Mouse (Mus musculus): ENCODE measurements at regions not wholly inside any gene's neighbourhood (a gene's known extent, or its start where the extent isn't known, plus 50 kb on each side); places are given as distances from the start of the nearest gene placed in this dataset.
A peak's percentile ranks its signal among the peaks of the same experiment; 100 is the strongest.

DNA sequence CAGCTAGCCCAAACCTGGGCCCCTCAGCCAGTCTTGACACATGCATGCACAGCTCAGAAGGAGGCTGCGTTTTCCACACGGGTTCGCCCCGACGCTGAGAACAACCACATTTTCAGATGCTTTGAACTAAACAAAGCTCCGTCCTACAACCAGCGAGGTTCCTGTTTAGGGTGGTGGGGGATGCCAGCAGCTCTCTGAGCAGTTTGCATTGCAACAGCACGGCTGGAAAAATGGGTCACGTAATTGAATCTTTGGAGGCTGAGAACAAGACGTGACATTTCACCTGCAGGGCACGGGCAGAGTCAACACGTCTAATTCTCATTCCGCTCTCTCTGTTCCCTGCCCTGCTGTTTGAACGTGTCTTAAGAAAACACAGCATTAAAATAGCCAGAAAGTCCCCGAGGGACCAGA is 119.2 kb downstream of the Syk start:
- DNase-seq (ENCODE audit: low spot score in 2 of 2): no peak

GRCm38 (mm10) chr13:52703401-52704164 is 120.6 kb downstream of the Syk start:
- DNase-seq (ENCODE audit: low spot score in 2 of 2): no peak

GRCm38 (mm10) chr13:52704673-52705072 is 121.7 kb downstream of the Syk start:
- no peak for DNase-seq (ENCODE audit: low spot score in 2 of 2)

DNA sequence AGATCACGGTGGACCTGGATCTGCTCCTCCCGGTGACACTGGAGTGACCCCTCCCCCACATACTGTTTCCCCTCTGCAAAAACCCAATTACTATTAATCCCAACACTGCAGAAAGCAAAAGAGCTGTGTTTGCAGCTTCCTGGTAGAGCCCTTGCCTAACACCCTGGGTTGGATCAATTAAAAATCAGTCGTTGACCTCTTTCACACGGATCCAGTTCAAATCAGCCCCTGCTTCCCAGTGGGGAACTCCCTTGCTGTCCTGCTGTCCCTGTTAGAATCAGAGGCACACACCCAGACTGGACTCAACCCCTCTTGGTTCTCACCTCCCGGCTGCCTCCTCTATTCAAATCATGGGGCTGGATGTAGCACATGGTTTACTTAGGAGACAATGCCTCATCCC is 126.6 kb downstream of the Syk start:
- no peak for DNase-seq (ENCODE audit: low spot score in 2 of 2)

DNA sequence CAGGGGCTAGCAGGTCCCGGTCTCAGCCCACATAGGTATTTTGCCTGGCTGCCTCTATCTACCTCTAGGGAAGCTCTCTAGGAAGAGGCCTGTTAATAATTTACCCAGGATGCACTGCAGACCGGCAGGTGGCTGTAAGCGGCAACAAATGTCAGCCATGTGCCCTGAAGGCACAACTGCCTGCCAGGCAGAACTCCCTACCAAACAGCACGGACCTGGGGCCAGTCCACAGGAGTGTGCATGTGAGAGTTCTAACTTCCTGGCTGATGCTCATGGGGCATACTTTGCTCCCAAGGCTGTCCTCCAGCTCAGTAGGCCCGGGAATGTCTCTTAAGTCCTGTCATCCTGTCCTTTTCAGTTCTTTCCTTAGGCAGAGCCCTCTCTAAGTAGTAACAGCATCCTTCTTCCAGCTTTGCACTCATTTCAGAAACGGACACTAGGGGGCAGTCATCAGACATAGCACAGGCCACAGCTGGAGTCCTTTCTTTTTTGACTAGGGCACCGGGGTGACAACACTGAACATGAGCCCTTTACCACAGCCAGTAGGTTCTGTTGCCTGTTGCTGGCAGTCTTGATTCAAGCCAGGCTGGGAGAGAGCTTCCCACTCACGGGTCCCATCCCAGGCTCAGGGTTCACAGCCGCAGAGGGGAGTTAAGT is 128.9 kb downstream of the Syk start:
- DNase-seq (ENCODE audit: low spot score in 2 of 2): peak; percentile 52 to 80

GRCm38 (mm10) chr13:52721463-52721862 is 138.5 kb downstream of the Syk start:
- DNase-seq (ENCODE audit: low spot score in 2 of 2): no peak

- DNase-seq (ENCODE audit: low spot score in 2 of 2): no peak
Measured at GRCm38 (mm10) chr13:52722718-52723117, 139.7 kb downstream of the Syk start.

DNA sequence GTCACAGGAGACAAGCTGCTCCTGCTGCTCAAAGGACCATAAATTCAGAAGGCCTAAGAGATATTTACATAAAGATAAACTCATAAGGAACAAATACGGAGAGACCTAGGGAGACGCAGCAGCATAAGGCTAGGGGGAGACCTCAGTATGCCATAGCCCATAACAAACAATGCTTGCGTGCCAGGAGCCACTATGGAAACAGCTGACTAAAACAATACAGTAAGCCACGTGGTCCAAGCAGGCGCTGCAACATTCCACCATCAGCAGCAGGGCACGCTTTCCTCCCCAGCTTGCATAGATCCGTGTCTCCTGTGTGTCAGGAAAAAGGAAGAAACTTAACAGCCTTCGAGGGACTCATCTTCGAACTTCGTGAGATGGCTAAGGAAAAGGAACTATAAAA is 143.1 kb downstream of the Syk start:
- no peak for DNase-seq (ENCODE audit: low spot score in 2 of 2)

- no peak for DNase-seq (ENCODE audit: low spot score in 2 of 2)
Measured at GRCm38 (mm10) chr13:52726525-52726924, 143.6 kb downstream of the Syk start.

DNA sequence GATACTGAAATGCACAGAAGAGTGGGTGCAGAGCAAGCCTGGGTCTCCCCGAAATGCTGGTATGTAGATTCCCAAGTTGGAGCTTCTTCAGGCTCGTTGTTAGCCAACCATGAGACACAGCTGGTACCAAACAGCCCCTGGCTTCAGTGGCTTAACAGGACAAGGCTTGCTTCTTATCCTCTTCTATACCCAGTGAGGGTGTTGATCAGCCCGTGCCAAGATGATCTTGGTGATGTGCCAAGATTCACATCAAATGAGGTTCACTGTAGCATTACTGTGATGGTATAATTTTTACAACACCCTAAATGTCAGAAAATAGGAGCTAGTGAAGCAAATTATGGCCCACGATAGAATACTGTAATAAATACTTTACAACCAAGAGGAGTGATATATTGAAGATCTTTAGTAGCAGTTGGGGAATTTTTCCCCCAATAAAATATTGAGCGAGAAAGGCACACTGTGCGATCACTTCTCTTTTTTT is 152.5 kb downstream of the Syk start:
- DNase-seq (ENCODE audit: low spot score in 2 of 2): no peak

DNA sequence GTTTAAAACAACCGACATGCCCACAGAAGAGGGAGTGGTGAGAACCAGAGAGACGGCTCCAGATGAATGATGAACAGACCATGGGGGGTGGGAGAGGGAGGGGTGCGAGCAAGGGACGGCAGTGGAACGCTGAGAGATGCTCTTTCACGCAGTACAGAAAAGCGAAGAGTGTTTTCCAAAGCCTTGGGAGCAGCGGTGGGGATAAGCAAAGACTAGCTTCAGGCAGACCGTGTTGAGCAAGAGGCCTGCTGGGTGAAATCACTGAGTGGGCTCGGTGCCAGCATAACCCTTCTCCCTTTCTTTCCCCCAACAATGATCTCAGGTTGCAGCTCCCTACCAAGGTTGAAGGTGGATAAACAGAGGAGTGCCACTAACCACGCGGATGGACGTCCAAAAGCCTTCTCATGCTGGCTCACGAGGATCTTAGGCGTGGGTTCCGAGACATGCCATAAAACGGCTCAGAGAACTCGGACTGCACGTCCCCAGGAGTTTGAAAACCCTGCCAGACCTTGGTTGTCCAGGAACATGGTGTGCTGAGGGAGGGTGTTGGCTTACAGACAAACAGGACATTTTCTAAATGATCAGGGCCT is 153.1 kb downstream of the Syk start:
- DNase-seq (ENCODE audit: low spot score in 2 of 2): peak in 1 of 2 experiments; percentile 58

GRCm38 (mm10) chr13:52738095-52738660 is 155.2 kb downstream of the Syk start:
- DNase-seq (ENCODE audit: low spot score in 2 of 2): no peak

- DNase-seq (ENCODE audit: low spot score in 2 of 2): no peak
Measured at GRCm38 (mm10) chr13:52741371-52741770, 158.4 kb downstream of the Syk start.

DNA sequence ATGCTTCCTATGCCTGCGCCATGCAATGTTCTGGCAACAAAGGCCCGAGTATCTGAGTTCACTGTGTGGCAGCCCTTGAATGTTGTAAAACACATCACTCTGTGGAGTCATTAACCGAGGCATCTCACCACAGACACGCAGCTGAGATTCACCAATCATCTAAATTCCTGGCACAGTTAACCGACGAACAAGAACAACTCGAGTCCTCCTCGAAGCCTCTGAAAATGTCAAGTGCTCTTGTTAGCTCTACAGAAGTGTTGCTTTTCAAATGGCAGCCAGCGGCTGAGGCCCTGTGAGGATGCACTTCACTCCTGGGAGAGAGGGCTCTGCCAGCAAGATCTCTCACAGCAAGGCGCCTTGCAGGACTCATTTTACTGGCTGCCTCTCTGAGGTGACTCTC is 173.0 kb downstream of the Syk start:
- no peak for DNase-seq (ENCODE audit: low spot score in 2 of 2)

DNA sequence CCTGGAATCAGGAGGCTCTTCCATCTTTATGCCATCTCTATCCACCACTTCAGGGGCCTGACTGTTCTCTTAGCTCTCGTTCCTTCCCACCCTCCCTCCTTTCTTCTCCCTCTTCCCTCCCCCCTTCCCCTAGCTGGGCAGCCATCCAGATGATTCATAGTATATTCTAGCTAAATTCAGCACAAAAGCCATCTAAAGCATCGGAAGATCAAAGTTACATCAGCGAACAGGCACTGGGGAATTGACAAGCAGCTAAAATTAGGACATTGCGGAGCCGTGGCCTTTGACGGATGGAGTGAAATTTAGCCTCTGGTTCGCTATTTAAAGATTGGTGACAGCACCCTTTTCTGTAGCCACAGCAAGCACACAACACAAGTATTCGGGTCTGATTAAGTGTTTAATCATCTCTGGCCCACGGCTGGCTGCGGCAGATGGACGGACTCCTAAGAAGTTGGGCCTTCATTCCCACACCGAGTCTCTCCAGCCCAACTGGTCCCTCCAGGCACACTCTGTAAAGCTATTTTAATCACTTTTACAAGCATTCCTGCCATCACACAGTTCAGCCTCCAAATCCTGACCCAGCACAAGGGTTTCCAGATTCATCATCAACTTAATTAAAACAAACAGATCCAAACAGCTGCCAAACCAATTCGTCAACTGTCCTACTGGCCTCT is 163.8 kb downstream of the Auh start:
- peak; percentile 28 to 65 for DNase-seq (ENCODE audit: low spot score in 2 of 2)

DNA sequence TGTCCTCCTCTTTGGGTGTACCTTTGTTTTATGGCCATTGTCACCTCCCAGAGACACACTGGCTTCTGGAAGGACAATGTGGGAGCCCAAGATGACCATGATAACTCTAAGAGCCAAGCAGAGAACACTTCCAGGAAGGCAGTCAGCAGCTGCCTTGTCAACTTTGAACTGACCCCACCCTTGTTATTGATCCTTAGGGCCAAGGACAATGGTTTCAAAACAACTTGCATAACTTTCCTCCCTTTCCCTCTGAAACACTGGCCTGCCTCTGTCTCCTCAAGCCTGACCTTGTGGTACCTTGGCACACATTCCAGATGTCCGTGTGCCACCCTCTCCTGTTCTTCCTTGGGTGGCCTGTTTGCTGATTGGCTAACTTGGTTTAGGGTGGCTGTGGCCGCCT is 163.2 kb downstream of the Auh start:
- no peak for DNase-seq (ENCODE audit: low spot score in 2 of 2)

GRCm38 (mm10) chr13:52769956-52770355 is 159.5 kb downstream of the Auh start:
- DNase-seq (ENCODE audit: low spot score in 2 of 2): no peak

DNA sequence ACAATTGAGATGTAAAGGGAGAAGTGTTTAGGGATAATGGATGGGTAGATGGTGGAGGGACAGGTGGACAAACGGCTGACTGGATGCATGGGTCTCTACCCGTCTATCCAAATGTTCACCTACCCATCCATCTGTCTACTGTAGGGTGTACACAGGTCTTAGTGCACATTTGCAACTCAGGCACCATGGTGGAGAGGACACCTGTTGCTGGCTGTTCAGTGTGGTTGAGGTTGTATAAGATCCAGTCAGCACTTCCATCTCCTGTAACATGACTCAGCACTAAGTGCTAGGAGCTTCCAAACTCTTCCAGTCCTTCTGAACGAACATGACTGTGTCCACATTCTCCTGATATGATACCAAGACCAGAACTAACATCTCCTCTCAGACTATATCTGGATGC is 158.0 kb downstream of the Auh start:
- DNase-seq (ENCODE audit: low spot score in 2 of 2): no peak

GRCm38 (mm10) chr13:52772081-52772480 is 157.4 kb downstream of the Auh start:
- DNase-seq (ENCODE audit: low spot score in 2 of 2): no peak

GRCm38 (mm10) chr13:52777396-52778034 is 152.0 kb downstream of the Auh start:
- no peak for DNase-seq (ENCODE audit: low spot score in 2 of 2)

DNA sequence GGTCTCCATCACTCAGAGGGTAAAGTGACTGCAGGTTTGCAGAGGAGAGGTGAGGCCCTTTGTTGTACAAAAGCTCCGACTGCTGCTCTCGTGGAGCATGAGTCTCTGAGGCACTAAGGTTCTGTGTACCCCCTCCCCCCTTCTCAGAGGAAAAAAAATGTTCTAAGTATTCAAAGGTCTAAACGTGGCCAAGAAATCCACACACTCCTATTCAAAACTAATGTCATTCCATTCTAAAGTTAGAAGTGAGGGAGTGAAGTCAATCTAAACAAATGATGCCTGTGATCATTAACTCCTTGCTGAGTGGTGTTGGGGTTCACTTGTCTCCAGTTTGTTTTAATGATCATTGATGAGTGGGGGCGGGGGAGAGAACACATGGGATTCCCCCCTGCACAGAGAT is 150.6 kb downstream of the Auh start:
- no peak for DNase-seq (ENCODE audit: low spot score in 2 of 2)
